Mouse (Mus musculus): ENCODE results near the gene Insl3. TPM values are rescaled to one million over a fixed set of nuclear protein-coding genes. Genes with fewer than 3 reads are reported as not detected.

Gene Insl3
- total and polyA plus RNA-seq, 2 experiments, result 0.74 to 8.2 TPM

DNA sequence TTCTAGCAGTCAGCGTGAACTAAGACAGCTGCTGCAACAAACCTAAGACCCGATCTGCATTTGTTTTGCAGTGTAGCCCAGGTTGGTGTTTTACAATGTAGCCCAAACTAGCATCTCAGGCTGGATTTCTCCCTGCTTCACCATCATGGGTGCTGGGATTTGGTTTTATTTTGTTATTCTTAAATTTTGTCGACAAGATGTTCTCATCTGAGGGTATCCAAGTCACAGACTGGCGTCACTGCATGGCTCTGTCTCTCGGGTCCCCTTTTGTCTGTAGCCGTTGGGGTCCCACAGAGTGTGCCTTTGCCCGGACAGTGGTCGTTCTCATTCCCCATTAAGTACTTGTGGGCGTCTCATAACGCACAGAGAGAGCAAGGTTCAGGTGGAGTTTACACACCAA lies 4.3 kb upstream of the Insl3 start:
- no peaks in the 10 kb centered on the region for H3K79me2 ChIP-seq (ENCODE audit: control insufficient read depth, insufficient read depth, low read length)
- H3K36me3 ChIP-seq (ENCODE audit: control insufficient read depth, insufficient read depth, low read length), result no peaks in the 10 kb centered on the region
- no peak for DNase-seq (ENCODE audit: extremely low read depth, low read depth, low spot score)
- peaks cover 9% of the 10 kb centered on the region for H3K27me3 ChIP-seq (ENCODE audit: control insufficient read depth, insufficient read depth, low read length)
- no peak overlapping the region for H3K27ac ChIP-seq (replicated peaks; ENCODE audit: insufficient read depth, low read depth, low read length)
- no peak for TF ChIP-seq CTCF (IDR thresholded peaks at IDR 0.05; ENCODE audit: low read depth, low read length)
- no peak for TF ChIP-seq POLR2A (IDR thresholded peaks at IDR 0.05; ENCODE audit: extremely low read depth, insufficient read depth, low read length)
- H3K4me3 ChIP-seq (ENCODE audit: insufficient read depth, low read depth, low read length), result no peak overlapping the region
- no peaks in the 10 kb centered on the region for H3K4me1 ChIP-seq (ENCODE audit: control insufficient read depth, insufficient read depth, low read length)
- 57% methylated on average over 10 of the region's 10 CpGs for WGBS
- no peak overlapping the region for H3K9ac ChIP-seq (ENCODE audit: low read depth, low read length)

DNA sequence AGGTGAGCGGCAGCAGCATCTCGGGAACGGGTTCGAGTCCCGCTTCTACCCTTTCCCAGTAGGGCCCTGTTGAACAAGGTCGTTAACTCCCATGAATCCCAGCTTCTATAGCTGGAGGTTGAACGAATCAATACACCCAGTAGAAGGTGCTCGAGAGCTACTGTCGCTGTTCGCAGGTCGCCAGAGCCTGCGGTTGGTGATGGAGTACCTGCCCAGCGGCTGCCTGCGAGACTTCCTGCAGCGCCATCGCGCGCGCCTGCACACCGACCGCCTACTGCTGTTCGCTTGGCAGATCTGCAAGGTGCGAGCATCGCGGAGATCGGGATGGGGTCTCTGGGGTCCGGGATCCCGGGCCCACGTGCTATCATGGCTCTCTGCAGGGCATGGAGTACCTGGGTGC lies 3.4 kb upstream of the Insl3 start:
- 41% methylated on average over 29 of the region's 29 CpGs for WGBS
- peaks cover 14% of the 10 kb centered on the region for H3K27me3 ChIP-seq (ENCODE audit: control insufficient read depth, insufficient read depth, low read length)

DNA sequence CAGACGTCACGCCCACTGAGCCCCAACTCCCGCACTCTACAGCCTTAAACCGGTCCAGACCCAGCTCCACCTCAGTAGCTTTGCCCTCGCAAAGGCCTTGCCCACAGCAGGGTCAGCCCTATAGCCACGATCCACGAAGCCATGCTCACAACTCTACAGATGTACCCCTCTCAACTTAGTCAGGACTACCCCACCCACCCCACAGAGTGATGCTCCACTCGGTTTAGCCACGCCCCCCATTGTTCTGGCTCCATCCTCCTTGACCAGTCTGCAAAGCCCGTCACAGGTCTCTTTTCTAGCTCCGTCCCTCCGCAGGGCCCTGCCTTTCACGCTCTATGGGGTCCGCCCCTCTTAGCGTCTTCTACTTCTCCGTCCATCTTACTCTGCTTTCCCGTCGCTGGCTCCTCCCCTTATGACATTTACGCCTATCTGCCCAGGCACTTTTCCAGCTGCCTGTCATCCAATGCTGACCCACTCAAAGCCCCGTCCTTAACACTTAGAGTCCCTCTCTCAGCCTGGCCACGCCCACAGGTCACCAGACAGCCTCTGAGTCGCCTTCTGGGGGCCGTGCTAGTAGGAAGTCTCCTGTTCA lies 2.8 kb upstream of the Insl3 start:
- H3K9ac ChIP-seq (ENCODE audit: low read depth, low read length), result no peak overlapping the region
- no peak for TF ChIP-seq POLR2A (IDR thresholded peaks at IDR 0.05; ENCODE audit: extremely low read depth, insufficient read depth, low read length)
- no peak for TF ChIP-seq CTCF (IDR thresholded peaks at IDR 0.05; ENCODE audit: low read depth, low read length)
- no peak overlapping the region for H3K27ac ChIP-seq (replicated peaks; ENCODE audit: insufficient read depth, low read depth, low read length)
- no peak for DNase-seq (ENCODE audit: extremely low read depth, low read depth, low spot score)
- no peak overlapping the region for H3K4me3 ChIP-seq (ENCODE audit: insufficient read depth, low read depth, low read length)
- H3K4me1 ChIP-seq (ENCODE audit: control insufficient read depth, insufficient read depth, low read length), result no peaks in the 10 kb centered on the region
- no peaks in the 10 kb centered on the region for H3K36me3 ChIP-seq (ENCODE audit: control insufficient read depth, insufficient read depth, low read length)
- H3K27me3 ChIP-seq (ENCODE audit: control insufficient read depth, insufficient read depth, low read length), result peaks cover 14% of the 10 kb centered on the region
- H3K79me2 ChIP-seq (ENCODE audit: control insufficient read depth, insufficient read depth, low read length), result no peaks in the 10 kb centered on the region
- 30% methylated on average over 23 of the region's 23 CpGs for WGBS

More for the DNA sequence above, 3.4 kb upstream of the Insl3 start:
- Histone ChIP-seq H3K36me3 (ENCODE audit: control insufficient read depth, insufficient read depth, low read length) (no peaks in the 10 kb centered on the region), H3K27ac (replicated peaks; ENCODE audit: insufficient read depth, low read depth, low read length) (no peak overlapping the region), H3K79me2 (ENCODE audit: control insufficient read depth, insufficient read depth, low read length) (no peaks in the 10 kb centered on the region), H3K4me1 (ENCODE audit: control insufficient read depth, insufficient read depth, low read length) (no peaks in the 10 kb centered on the region), H3K4me3 (ENCODE audit: insufficient read depth, low read depth, low read length) (no peak overlapping the region), H3K9ac (ENCODE audit: low read depth, low read length) (no peak overlapping the region)
- TF ChIP-seq POLR2A (IDR thresholded peaks at IDR 0.05; ENCODE audit: extremely low read depth, insufficient read depth, low read length), result no peak
- no peak for DNase-seq (ENCODE audit: extremely low read depth, low read depth, low spot score)

DNA sequence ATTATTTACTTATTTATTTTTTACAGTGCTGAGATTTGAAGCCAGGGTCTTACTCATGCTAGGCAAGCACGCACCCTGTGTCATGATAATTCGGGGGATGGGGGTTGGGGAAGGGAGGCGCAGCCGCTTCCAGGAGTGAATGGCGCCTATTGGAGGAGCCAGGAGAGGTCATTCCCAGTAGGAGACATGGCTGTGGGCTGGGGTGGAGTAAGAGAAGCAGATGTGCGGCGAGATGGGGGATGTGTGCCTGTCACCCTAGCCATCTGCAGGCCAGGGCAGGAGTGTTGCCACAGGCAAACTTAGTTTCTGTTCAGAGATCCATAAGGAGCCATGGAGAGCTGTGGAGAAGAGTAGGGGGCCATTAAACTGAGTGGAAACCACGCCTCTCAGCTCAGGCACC lies 1.4 kb upstream of the Insl3 start:
- Histone ChIP-seq H3K36me3 (ENCODE audit: control insufficient read depth, insufficient read depth, low read length) (no peaks in the 10 kb centered on the region), H3K4me1 (ENCODE audit: control insufficient read depth, insufficient read depth, low read length) (no peaks in the 10 kb centered on the region), H3K9ac (ENCODE audit: low read depth, low read length) (no peak overlapping the region), H3K27me3 (ENCODE audit: control insufficient read depth, insufficient read depth, low read length) (peaks cover 17% of the 10 kb centered on the region), H3K4me3 (ENCODE audit: insufficient read depth, low read depth, low read length) (no peak overlapping the region), H3K79me2 (ENCODE audit: control insufficient read depth, insufficient read depth, low read length) (no peaks in the 10 kb centered on the region), H3K27ac (replicated peaks; ENCODE audit: insufficient read depth, low read depth, low read length) (no peak overlapping the region)
- 32% methylated on average over 8 of the region's 8 CpGs for WGBS
- no peak for DNase-seq (ENCODE audit: extremely low read depth, low read depth, low spot score)
- TF ChIP-seq CTCF (IDR thresholded peaks at IDR 0.05; ENCODE audit: low read depth, low read length), result no peak
- TF ChIP-seq POLR2A (IDR thresholded peaks at IDR 0.05; ENCODE audit: extremely low read depth, insufficient read depth, low read length), result no peak

DNA sequence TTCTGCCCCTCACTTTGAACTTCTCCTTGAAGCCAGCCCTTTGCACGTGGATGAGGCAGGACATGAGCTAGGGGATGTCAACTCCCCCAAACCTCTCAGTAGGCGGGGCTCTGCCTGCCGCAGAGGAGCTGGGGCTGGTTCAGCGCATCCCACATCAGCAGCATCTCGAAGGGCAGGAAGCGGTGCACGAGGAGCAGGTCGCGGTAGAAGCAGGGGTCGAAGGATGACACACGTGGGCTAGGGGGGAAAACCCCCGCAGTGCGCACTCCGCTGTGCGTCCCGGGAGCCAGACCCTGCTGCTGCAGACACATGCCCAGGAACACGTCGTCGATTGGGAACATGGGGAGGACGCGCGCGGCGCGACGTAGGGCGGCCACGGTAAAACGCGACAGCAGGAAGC lies 3.5 kb downstream of the Insl3 start:
- no peak for TF ChIP-seq POLR2A (IDR thresholded peaks at IDR 0.05; ENCODE audit: extremely low read depth, insufficient read depth, low read length)
- no peak for TF ChIP-seq CTCF (IDR thresholded peaks at IDR 0.05; ENCODE audit: low read depth, low read length)
- no peak for DNase-seq (ENCODE audit: extremely low read depth, low read depth, low spot score)
- Histone ChIP-seq H3K27me3 (ENCODE audit: control insufficient read depth, insufficient read depth, low read length) (peaks cover 21% of the 10 kb centered on the region), H3K4me1 (ENCODE audit: control insufficient read depth, insufficient read depth, low read length) (no peaks in the 10 kb centered on the region), H3K36me3 (ENCODE audit: control insufficient read depth, insufficient read depth, low read length) (no peaks in the 10 kb centered on the region), H3K4me3 (ENCODE audit: insufficient read depth, low read depth, low read length) (no peak overlapping the region), H3K79me2 (ENCODE audit: control insufficient read depth, insufficient read depth, low read length) (no peaks in the 10 kb centered on the region), H3K27ac (replicated peaks; ENCODE audit: insufficient read depth, low read depth, low read length) (no peak overlapping the region), H3K9ac (ENCODE audit: low read depth, low read length) (no peak overlapping the region)
- WGBS, result 17% methylated on average over 30 of the region's 30 CpGs

DNA sequence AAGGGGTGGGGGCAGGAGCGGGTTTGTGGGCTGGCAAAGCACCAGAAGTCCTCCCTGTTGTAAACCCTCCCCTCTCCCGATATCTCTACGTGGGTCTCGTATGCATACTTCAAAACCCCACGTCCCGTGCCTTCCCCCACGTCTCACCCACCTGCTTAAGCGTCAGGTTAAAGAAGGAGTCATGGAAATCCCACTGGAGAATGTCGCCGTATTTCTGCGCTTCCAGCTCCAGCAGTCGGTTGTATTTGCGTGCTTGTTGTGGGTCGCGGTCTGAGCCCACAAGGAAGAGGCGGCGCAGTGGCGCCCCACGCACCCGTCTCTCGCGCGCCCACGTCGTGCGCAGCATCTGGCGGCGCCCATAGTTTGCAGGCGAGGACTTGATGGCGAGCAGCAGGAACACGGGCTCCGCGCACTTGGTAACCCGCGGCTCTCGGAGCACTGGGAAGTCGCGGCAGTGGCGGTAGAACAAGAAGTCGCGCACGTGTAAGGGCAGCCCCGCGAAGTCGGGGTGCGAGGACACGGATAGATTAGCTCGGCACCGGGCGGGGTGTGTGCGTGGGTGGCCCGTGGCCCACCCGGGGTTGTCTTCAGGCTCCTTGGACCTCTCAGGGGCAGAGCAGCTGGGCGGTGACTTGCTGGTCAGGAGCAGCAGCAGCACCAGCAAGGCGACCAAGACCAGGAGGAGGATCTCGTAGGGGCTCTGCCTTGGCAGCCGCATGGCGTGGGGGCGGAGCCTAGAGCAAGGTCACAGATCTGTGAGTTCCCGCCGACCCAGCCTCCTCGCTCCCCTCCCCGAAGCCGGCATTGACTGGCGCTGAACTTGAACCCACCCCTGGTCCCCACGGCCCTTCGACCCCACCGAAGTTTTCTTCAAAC lies 4.4 kb downstream of the Insl3 start:
- no peak for DNase-seq (ENCODE audit: extremely low read depth, low read depth, low spot score)
- no peak overlapping the region for H3K27ac ChIP-seq (replicated peaks; ENCODE audit: insufficient read depth, low read depth, low read length)
- no peak overlapping the region for H3K4me3 ChIP-seq (ENCODE audit: insufficient read depth, low read depth, low read length)
- TF ChIP-seq POLR2A (IDR thresholded peaks at IDR 0.05; ENCODE audit: extremely low read depth, insufficient read depth, low read length), result no peak
- TF ChIP-seq CTCF (IDR thresholded peaks at IDR 0.05; ENCODE audit: low read depth, low read length), result no peak
- no peaks in the 10 kb centered on the region for H3K4me1 ChIP-seq (ENCODE audit: control insufficient read depth, insufficient read depth, low read length)
- no peaks in the 10 kb centered on the region for H3K36me3 ChIP-seq (ENCODE audit: control insufficient read depth, insufficient read depth, low read length)
- no peak overlapping the region for H3K9ac ChIP-seq (ENCODE audit: low read depth, low read length)
- H3K27me3 ChIP-seq (ENCODE audit: control insufficient read depth, insufficient read depth, low read length), result peaks cover 21% of the 10 kb centered on the region
- H3K79me2 ChIP-seq (ENCODE audit: control insufficient read depth, insufficient read depth, low read length), result no peaks in the 10 kb centered on the region
- 26% methylated on average over 68 of the region's 68 CpGs for WGBS
